Mouse (Mus musculus) heart, adult 2 months (tissue): Measurements from ENCODE around the gene Rlf.

Experiments used
- CTCF ChIP-seq: fragments of 200-600 bp; IDR thresholded peaks from 2 replicates; pipeline ENCODE4 v1.8.1; 2022; ENCODE audit warnings: antibody characterized with exemption, mild to moderate bottlenecking, moderate library complexity
- EP300 ChIP-seq: fragments of 200-500 bp; IDR thresholded peaks from 2 replicates; pipeline ENCODE4 v1.6.1; 2011; ENCODE audit warnings: low read depth, low read length, control low read depth; ENCODE audit not compliant: insufficient read depth
- POLR2A ChIP-seq: fragments of 200-500 bp; IDR thresholded peaks from 2 replicates; pipeline ENCODE4 v1.6.1; 2011; ENCODE audit warnings: mild to moderate bottlenecking, low read depth, low read length, control low read depth; ENCODE audit not compliant: insufficient read depth

GRCm38 (mm10) chr4:121208911-121209310 lies 6.0 kb downstream of the Rlf start:
- TF ChIP-seq CTCF: no peak
- TF ChIP-seq POLR2A: no peak
- TF ChIP-seq EP300: no peak
